Mouse (Mus musculus) embryonic facial prominence, embryonic 11.5 days (tissue): Measurements from ENCODE around the gene Cyp3a59. TPM values are rescaled to one million over a fixed set of nuclear protein-coding genes. Genes with fewer than 3 reads are reported as not detected.
"Not testable (repeated sequence)": the region's sequence is repeated elsewhere in the genome, so short reads cannot be mapped to it uniquely, and the experiment has no call there.

Experiments used
- ATAC-seq: fragments of 200-750 bp; cut with Nextera tagmentation; replicated peaks from 2 replicates; pipeline ENCODE4 v1.8.0; 2017; ENCODE audit warnings: low read depth; ENCODE audit not compliant: insufficient number of reproducible peaks, low FRiP score, low TSS enrichment
- DNase-seq: peaks from one replicate; pipeline ENCODE4 v3.0.0-alpha.2; 2015; ENCODE audit warnings: low spot score
- H3K27ac ChIP-seq: fragments of 300-500 bp; sonication (generic); replicated peaks from 2 replicates; pipeline ENCODE4 v1.5.1; 2014; ENCODE audit warnings: mild to moderate bottlenecking, low read depth, low read length, control low read depth
- H3K27me3 ChIP-seq: fragments of 300-500 bp; sonication (generic); 2 replicates; pipeline ENCODE4 v1.6.1; 2014; ENCODE audit warnings: mild to moderate bottlenecking, low read length, moderate library complexity, mixed read lengths; ENCODE audit not compliant: control insufficient read depth, insufficient read depth
- H3K36me3 ChIP-seq: fragments of 300-500 bp; sonication (generic); replicated peaks from 2 replicates; pipeline ENCODE4 v1.6.1; 2014; ENCODE audit warnings: low read depth, mild to moderate bottlenecking, low read length, moderate library complexity, mixed read lengths; ENCODE audit not compliant: control insufficient read depth, insufficient read depth
- H3K4me1 ChIP-seq: fragments of 300-500 bp; sonication (generic); 2 replicates; pipeline ENCODE4 v1.6.1; 2014; ENCODE audit warnings: low read length, mixed read lengths; ENCODE audit not compliant: control insufficient read depth, insufficient read depth
- H3K4me2 ChIP-seq: fragments of 300-500 bp; sonication (generic); 2 replicates; pipeline ENCODE4 v1.6.1; 2014; ENCODE audit warnings: low read depth, mild to moderate bottlenecking, control low read depth, low read length, moderate library complexity
- H3K4me3 ChIP-seq: fragments of 300-500 bp; sonication (generic); 2 replicates; pipeline ENCODE4 v1.5.1; 2014; ENCODE audit warnings: low read depth, low read length, control low read depth
- H3K9ac ChIP-seq: fragments of 300-500 bp; sonication (generic); replicated peaks from 2 replicates; pipeline ENCODE4 v1.6.1; 2014; ENCODE audit warnings: mild to moderate bottlenecking, control low read depth, low read length
- H3K9me3 ChIP-seq: fragments of 300-500 bp; sonication (generic); replicated peaks from 2 replicates; pipeline ENCODE4 v1.6.1; 2016; ENCODE audit warnings: mild to moderate bottlenecking, low read length, inconsistent platforms, mixed read lengths; ENCODE audit not compliant: control insufficient read depth
- WGBS: fragments of 180-500 bp; shearing (Covaris S2); extraction: QIAGEN DNeasy Blood & Tissue Kit; methylation state at CpG from one replicate; pipeline ENCODE4 v1.1.7; 2014; 5-methylcytosine and 5-hydroxymethylcytosine counted together
- polyA plus RNA-seq: library from polyadenylated mRNA; unstranded; fragments of >200 nt; fragmentation: Nextera tagmentation; extraction: Ambion mirVana; gene quantifications from 2 replicates; pipeline ENCODE4 v1.2.1, GENCODE M21; 2014

Cyp3a59 gene
- not detected in 2 replicates for polyA plus RNA-seq

DNA sequence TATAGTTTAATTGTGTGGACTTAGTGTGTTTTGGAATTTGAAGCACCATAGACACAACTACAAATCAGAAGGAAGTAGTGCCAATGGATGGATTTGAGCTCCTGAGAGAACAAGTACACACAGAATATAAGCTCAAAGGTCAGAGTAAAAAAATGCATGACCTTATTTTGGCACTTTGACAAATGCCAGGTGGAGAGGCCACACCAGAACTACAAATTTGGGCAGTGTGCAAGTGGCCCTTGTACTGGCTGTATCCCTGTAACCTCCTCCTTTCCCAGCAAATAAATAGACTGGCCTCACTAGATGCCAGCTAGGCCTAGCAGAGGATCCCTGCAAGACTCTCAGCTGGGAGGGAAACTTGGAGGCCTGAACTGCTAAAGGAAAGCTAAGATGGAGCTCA, at the start of gene Cyp3a59:
TSS of gene Cyp3a59 (plus strand) at position 313 of the 400 bp plus-strand sequence.
- not testable (repeated sequence) for H3K9ac ChIP-seq, H3K4me3 ChIP-seq, H3K27ac ChIP-seq, ATAC-seq, H3K4me1 ChIP-seq, DNase-seq, H3K4me2 ChIP-seq, H3K27me3 ChIP-seq, H3K9me3 ChIP-seq, H3K36me3 ChIP-seq

- H3K36me3 ChIP-seq: no peaks in the 10 kb centered on the region
- H3K9me3 ChIP-seq: no peaks in the 10 kb centered on the region
- 73% methylated on average over 1 of the region's 1 CpGs for whole genome bisulfite sequencing
Measured at GRCm38 (mm10) chr5:146070099-146070498, 9.0 kb upstream of the Cyp3a59 start.

DNA sequence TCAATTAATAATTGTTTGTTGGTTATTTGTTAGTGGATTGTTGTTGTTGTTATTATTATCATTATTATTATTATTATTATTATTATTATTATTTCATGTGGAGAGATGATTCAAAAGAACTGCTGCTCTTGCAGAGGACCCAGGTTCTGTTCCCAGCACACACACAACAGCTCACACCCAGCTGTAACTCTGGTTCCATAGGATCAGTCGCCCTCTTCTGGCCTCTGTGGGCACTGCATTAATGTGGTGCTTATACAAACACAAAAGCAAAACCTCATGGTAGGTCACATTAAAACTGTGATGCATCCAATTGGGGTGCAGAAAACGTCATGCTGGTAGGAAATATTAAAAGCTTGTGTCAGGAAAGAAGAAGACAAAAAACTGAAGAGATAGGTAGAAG, 68.8 kb downstream of the Cyp3a59 start:
- ATAC-seq (no peak), DNase-seq (peak; percentile 47)
- no peaks in the 10 kb centered on the region for H3K36me3 ChIP-seq
- H3K9me3 ChIP-seq: no peaks in the 10 kb centered on the region
- no peak overlapping the region for H3K27ac ChIP-seq
- H3K27me3 ChIP-seq: no peaks in the 10 kb centered on the region
- no peak overlapping the region for H3K9ac ChIP-seq
- H3K4me2 ChIP-seq: no peak overlapping the region
- H3K4me3 ChIP-seq: no peak overlapping the region
- 43% methylated on average over 2 of the region's 2 CpGs for WGBS
- no peaks in the 10 kb centered on the region for H3K4me1 ChIP-seq

More at GRCm38 (mm10) chr5:146070099-146070498, 9.0 kb upstream of the Cyp3a59 start:
- H3K4me1 ChIP-seq: no peaks in the 10 kb centered on the region
- no peak for ATAC-seq
- no peak overlapping the region for H3K27ac ChIP-seq
- no peak overlapping the region for H3K4me3 ChIP-seq
- no peak overlapping the region for H3K4me2 ChIP-seq
- no peaks in the 10 kb centered on the region for H3K27me3 ChIP-seq
- no peak overlapping the region for H3K9ac ChIP-seq
- DNase-seq: no peak

GRCm38 (mm10) chr5:146150454-146150853, 71.4 kb downstream of the Cyp3a59 start:
- no peaks in the 10 kb centered on the region for H3K4me1 ChIP-seq
- ATAC-seq: no peak
- H3K4me2 ChIP-seq: no peak overlapping the region
- 80% methylated on average over 3 of the region's 3 CpGs for WGBS
- H3K27ac ChIP-seq: no peak overlapping the region
- no peaks in the 10 kb centered on the region for H3K9me3 ChIP-seq
- no peaks in the 10 kb centered on the region for H3K36me3 ChIP-seq
- H3K27me3 ChIP-seq: no peaks in the 10 kb centered on the region
- no peak overlapping the region for H3K4me3 ChIP-seq
- H3K9ac ChIP-seq: no peak overlapping the region
- DNase-seq: no peak

GRCm38 (mm10) chr5:146158326-146158725, 79.3 kb downstream of the Cyp3a59 start:
- DNase-seq, H3K27ac ChIP-seq, H3K36me3 ChIP-seq, H3K9ac ChIP-seq, H3K9me3 ChIP-seq, H3K4me1 ChIP-seq, H3K4me2 ChIP-seq, ATAC-seq, H3K4me3 ChIP-seq, H3K27me3 ChIP-seq: not testable (repeated sequence)
- 89% methylated on average over 4 of the region's 4 CpGs for WGBS

DNA sequence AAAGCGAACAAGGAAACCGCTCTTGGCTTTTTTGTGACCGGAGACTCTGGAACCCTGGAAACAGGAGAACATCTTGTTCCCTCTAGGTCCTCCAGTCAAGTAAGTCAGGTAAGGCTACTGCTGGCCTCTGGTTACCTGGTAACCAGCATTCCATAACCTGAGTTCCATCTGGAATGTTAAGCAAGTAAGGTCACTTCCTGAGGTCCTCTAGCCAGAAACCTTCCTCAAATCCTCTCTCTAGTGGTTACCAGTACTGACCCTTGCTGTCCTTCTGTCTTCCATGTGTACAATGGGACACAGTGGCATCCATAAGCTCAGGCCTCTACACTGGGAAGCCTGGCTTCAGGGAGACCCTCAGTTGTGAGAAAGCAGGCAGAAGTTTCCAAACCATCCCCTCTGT, 81.4 kb downstream of the Cyp3a59 start, which contains the start of gene Gm5565:
TSS of gene Gm5565 (minus strand) at position 101 of the 400 bp plus-strand sequence.
- not testable (repeated sequence) for H3K4me3 ChIP-seq, H3K9me3 ChIP-seq, DNase-seq, ATAC-seq, H3K4me1 ChIP-seq, H3K36me3 ChIP-seq, H3K27me3 ChIP-seq, H3K27ac ChIP-seq, H3K4me2 ChIP-seq, H3K9ac ChIP-seq
- 91% methylated on average over 3 of the region's 3 CpGs for WGBS

Other genes with a start within 250 kb of the Cyp3a59 start
- not detected in 2 replicates for gene Cyp3a11, start 199.3 kb upstream of the Cyp3a59 start, polyA plus RNA-seq
- not detected in 2 replicates for gene Cyp3a25, start 69.6 kb upstream of the Cyp3a59 start, polyA plus RNA-seq
- gene Gm5565, start 81.3 kb downstream of the Cyp3a59 start, polyA plus RNA-seq: not detected in 2 replicates
- not detected in 2 replicates for gene Gm6309, start 91.5 kb downstream of the Cyp3a59 start, polyA plus RNA-seq
- gene 1700001J03Rik, start 106.0 kb downstream of the Cyp3a59 start, polyA plus RNA-seq: not detected in 2 replicates
- 23.7 and 29.2 TPM in 2 replicates for gene Rnf6, start 142.3 kb downstream of the Cyp3a59 start, polyA plus RNA-seq
- 33.8 and 39.0 TPM in 2 replicates for gene Cdk8, start 152.0 kb downstream of the Cyp3a59 start, polyA plus RNA-seq